Mouse (Mus musculus) ES-Bruce4 (cell line): ENCODE measurements around the gene Izumo2.

Experiments used
- CTCF ChIP-seq: IDR thresholded peaks from one replicate; pipeline ENCODE4 v1.8.1; 2011; ENCODE audit warnings: low read depth, low read length
- EP300 ChIP-seq: IDR thresholded peaks from 2 replicates; pipeline ENCODE4 v1.6.1; 2011; ENCODE audit warnings: low read depth, low read length; ENCODE audit not compliant: insufficient read depth
- POLR2A ChIP-seq: IDR thresholded peaks from one replicate; pipeline ENCODE4 v1.8.1; 2011; ENCODE audit warnings: low read length; ENCODE audit not compliant: insufficient read depth

GRCm38 (mm10) chr7:44701921-44702320 is 6.6 kb upstream of the Izumo2 start:
- TF ChIP-seq CTCF (peak; percentile 56), POLR2A (no peak), EP300 (0 out of 2 replicates have a peak, but pooled peaks have one; percentile 36)
